Mouse (Mus musculus): ENCODE results near the gene Trim41.
"Not testable (repeated sequence)": the region's sequence is repeated elsewhere in the genome, so short reads cannot be mapped to it uniquely, and the experiment has no call there.

Gene Trim41

GRCm38 (mm10) chr11:48813782-48814181, 3.4 kb downstream of the Trim41 start:
- DNase-seq (ENCODE audit: low spot score), result no peak

- DNase-seq (ENCODE audit: low spot score), result no peak
Measured at GRCm38 (mm10) chr11:48810142-48810541, 7.0 kb downstream of the Trim41 start.

- DNase-seq (ENCODE audit: low spot score), result no peak
Measured at GRCm38 (mm10) chr11:48809434-48809830, 7.7 kb downstream of the Trim41 start.

- DNase-seq (ENCODE audit: low spot score), result no peak
Measured at GRCm38 (mm10) chr11:48808737-48809433, 8.3 kb downstream of the Trim41 start.

GRCm38 (mm10) chr11:48808304-48808646, 8.9 kb downstream of the Trim41 start:
- DNase-seq (ENCODE audit: low spot score), result no peak

GRCm38 (mm10) chr11:48807563-48808303, 9.4 kb downstream of the Trim41 start:
- no peak for DNase-seq (ENCODE audit: low spot score)

GRCm38 (mm10) chr11:48806856-48807562, 10.1 kb downstream of the Trim41 start:
- DNase-seq (ENCODE audit: low spot score), result no peak

GRCm38 (mm10) chr11:48804922-48805321, 12.2 kb downstream of the Trim41 start:
- DNase-seq (ENCODE audit: low spot score), result no peak

- DNase-seq (ENCODE audit: low spot score), result no peak
Measured at GRCm38 (mm10) chr11:48803988-48804387, 13.2 kb downstream of the Trim41 start.

- no peak for DNase-seq (ENCODE audit: low spot score)
Measured at GRCm38 (mm10) chr11:48801831-48802772, 15.1 kb downstream of the Trim41 start.

- peak; percentile 87 for DNase-seq (ENCODE audit: low spot score)
Measured at GRCm38 (mm10) chr11:48799921-48800701, 17.0 kb downstream of the Trim41 start, which contains the start of gene Rack1. TSS of gene Rack1 (plus strand) at chr11:48800332.

GRCm38 (mm10) chr11:48798984-48799920, 17.9 kb downstream of the Trim41 start:
- peak; percentile 52 for DNase-seq (ENCODE audit: low spot score)

GRCm38 (mm10) chr11:48798308-48798707, 18.8 kb downstream of the Trim41 start:
- DNase-seq (ENCODE audit: low spot score), result no peak

GRCm38 (mm10) chr11:48797287-48797686, 19.9 kb downstream of the Trim41 start:
- DNase-seq (ENCODE audit: low spot score), result no peak

GRCm38 (mm10) chr11:48796290-48796689, 20.9 kb downstream of the Trim41 start:
- no peak for DNase-seq (ENCODE audit: low spot score)

GRCm38 (mm10) chr11:48795221-48795620, 21.9 kb downstream of the Trim41 start:
- DNase-seq (ENCODE audit: low spot score), result no peak

GRCm38 (mm10) chr11:48793184-48793583, 24.0 kb downstream of the Trim41 start:
- DNase-seq (ENCODE audit: low spot score), result no peak

GRCm38 (mm10) chr11:48791894-48792293, 25.3 kb downstream of the Trim41 start:
- DNase-seq (ENCODE audit: low spot score), result not testable (repeated sequence)

- no peak for DNase-seq (ENCODE audit: low spot score)
Measured at GRCm38 (mm10) chr11:48790946-48791345, 26.2 kb downstream of the Trim41 start.

All from testis, postnatal 10 days (tissue).